Comparison of ENCODE assay signal across 16 mouse cellular contexts in the genomic region with DNA sequence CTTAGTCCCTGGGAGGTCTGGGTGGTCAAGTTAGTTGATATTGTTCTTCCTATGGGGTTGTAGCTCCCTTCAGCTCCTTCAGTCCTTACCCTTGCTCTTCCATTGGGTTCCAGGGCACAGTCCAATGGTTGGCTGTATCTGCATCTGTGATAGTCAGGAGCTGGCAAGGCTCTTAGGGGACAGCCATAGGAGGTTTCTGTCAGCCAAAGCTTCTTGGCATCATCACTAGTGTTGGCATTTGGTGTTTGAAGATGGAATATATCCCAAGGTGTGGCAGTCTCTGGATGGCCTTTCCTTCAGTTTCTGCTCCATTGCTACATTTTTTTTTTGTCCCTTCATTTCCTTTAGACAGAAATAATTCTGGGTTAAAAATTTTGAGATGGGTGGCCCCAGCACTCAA.
"Had no signal": no experiment of that assay in that cellular context is flagged by ENCODE, and none has a peak within 500 bp of the region (broad histone marks: within the 10 kb centered on the region; RNA-seq: fewer than 3 reads in every experiment).

No protein-coding gene starts in this region.

- DNase-seq: heart, postnatal 10 days; heart, postnatal 14 days; heart, postnatal 36 days; heart, postnatal 4 days; kidney, adult 11 months; kidney, adult 18-20 months; kidney, adult 2 months; kidney, adult 8-10 months; kidney, adult 9 months; kidney, postnatal 10 days; kidney, postnatal 14 days; kidney, postnatal 25 days; kidney, postnatal 36 days; kidney, postnatal 4 days; layer of hippocampus, adult 9-11 months; layer of hippocampus, postnatal 36 days had no signal
